Mouse (Mus musculus): ENCODE data around the gene Mboat2. TPM values are rescaled to one million over a fixed set of nuclear protein-coding genes. Genes with fewer than 3 reads are reported as not detected.

Mboat2 gene
- polyA plus RNA-seq, 1 experiment: 1.7 TPM

DNA sequence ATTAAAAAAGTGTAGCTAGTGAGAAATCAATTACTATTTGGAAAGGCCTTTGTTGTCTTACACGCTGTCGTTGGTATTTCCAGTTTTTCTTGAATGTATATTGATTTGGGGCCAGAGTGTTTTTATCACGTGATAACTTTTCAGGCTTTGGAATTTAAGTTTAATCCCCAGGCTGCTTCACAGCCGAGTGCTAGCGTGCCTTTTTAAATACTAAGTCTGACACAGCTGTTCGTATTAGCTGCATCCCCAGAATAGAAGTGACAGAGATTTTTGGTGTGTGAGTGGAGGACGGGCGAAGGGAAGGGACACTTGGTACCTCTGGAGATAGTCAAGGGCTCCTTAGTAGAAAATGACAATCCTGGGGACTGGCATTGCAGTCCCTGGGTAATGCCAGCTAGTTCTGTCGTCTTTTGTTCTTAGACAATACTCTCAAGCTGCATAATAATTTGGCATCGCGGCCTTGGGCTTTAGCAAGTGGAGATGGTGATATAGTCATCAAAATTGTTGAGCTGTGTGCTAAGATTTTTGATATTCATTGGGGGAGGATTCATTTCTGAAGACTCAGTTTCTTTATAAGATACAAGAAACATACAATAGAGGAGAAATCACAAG is 11.7 kb downstream of the Mboat2 start:
- no peak for TF ChIP-seq GATA1 (IDR thresholded peaks at IDR 0.05; ENCODE audit: low read length)

DNA sequence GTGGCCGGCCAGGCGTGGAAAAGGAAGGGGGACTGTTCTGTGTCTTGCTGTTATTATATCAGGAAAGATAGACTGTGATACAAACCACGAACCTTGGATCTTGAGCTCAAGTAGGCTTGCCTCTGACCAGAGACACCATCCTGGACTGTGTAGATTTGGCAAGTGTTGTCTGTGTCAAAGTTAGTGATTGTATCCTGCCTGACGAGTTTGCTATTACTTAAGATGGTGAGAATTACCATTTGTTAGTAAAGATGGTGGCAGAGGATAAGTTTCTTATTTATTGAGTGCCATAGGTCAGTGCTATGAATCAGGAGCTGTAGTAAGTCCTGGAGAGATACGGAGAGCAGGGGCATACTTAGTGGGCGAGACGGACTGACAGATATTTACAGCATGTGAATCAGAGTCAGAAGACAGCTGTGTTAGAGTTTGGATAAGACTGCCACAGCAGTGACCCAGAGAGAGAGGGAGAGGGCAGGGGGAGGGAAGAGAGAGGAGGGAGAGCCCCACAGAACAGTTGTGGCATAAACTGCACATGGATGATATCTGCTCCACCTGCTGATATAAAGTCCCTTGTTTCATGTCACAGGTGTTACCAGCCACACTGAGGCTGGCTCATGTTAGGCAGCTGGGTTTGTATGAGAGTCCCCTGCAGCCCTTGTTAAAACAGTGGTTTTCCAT is 12.9 kb downstream of the Mboat2 start:
- TF ChIP-seq GATA1 (IDR thresholded peaks at IDR 0.05; ENCODE audit: low read length): no peak

DNA sequence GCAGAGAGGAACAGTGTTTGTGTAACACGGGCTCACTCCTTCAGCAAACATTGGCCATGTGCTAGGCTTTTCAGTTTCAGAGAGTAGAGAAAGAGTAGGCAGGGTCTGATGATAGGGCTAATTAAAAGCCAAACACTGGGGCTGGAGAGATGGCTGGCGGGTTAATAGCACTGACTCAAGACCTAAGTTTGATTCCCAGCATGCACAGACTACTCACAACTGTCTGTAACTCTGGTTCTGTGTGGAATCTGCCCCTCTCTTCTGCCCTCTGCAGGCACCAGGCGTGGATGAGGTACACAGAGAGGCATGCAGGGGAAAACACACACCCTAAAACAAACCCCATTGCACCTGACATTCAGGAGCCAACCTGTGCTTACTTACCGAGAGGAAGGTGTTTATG is 14.7 kb downstream of the Mboat2 start:
- TF ChIP-seq GATA1 (IDR thresholded peaks at IDR 0.05; ENCODE audit: low read length): no peak

DNA sequence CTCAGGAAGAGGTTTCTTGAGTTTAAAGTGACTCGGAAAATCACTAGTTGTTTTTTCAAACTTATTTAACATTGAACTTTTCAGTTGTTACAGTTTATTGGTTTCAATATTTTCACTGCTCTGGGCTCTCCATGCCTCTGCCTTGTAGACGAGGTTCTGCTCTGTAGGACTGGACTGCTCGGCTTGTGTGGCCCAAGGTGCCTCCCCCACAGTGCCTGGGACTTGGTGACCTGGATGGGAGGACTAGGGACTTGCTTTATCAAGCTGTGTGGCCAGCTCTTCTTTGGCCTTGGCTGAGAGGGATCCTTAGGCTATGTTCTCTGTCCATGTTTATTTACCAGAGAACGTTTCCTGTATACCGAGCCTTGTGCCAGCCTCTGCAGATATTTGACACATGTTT is 17.4 kb downstream of the Mboat2 start:
- no peak for TF ChIP-seq GATA1 (IDR thresholded peaks at IDR 0.05; ENCODE audit: low read length)

DNA sequence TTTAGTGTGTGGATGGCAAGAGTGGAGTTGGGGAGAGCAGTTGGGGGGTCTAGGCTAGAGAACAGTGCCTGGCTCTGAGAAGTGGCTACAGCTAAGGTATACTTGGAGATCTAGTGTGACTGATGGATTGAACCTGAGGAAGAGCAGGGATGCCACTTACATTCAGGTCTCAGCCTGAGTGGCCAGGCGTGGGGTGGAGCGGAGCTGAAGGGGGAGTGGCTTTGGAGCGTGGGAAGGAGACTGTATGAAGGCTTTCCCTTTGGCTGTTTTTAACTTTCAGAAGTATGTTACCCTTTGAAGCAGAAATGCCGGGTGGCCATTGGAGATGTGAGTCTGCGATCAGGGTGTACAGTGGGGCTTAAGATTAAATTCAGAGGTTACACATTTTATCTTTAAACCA is 26.7 kb downstream of the Mboat2 start:
- no peak for TF ChIP-seq GATA1 (IDR thresholded peaks at IDR 0.05; ENCODE audit: low read length)

DNA sequence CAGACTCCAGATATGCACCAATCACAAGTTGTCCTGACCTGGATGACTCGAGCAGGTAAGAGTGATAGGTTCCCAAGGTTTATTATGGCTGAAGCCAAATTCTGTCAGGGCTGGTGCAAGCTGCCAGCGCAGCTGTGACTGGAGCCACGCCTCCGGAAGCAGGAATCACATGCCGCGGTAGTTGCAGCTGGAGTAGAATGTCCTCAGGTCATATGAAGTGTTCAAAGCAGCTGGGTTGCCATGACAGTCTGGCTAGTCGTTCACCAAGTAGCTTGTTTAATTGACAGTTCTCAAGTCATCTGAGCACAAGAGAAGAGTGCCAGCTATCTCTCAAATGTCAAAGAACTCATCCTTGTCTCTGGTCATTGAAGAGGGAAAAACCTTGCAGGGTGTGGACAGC is 28.7 kb downstream of the Mboat2 start:
- TF ChIP-seq GATA1 (IDR thresholded peaks at IDR 0.05; ENCODE audit: low read length): no peak

DNA sequence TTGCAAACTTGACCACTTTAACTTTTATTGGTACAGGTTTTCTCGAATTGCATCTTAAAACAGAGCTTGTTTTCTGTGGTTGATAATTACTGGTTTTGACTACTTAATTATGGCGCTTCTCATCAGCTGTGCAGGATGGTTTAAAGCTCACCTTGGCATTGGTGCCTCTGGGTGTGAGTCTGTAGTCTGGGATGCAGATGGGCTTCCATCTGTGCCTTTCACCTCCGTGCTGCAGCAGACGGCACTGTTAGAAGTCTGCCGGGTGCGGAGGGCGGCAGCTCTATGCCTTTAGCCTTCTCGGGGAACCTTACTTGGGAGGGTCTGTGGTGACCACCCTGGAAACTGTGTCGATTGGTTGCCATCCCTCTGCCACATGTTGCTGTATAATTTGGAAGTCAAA is 29.8 kb downstream of the Mboat2 start:
- TF ChIP-seq GATA1 (IDR thresholded peaks at IDR 0.05; ENCODE audit: low read length): no peak

DNA sequence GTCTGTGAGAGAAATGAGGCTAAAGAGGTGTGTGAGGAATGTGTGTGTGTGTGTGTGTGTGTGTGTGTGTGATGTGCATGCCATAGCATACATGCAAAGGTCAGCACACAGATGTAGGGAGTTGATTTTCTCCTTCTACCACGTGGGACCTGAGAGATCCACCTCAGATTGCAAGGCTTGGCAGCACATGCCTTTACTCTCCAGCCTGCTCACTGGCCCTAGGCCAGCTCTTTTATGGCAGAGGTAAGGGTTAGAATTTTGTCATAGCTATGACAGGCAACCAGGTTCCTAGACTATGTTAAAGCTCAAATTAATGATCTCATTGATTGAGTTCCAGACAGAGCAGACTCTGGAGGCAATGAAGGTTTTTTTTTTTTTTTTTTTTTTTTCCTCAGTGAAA is 33.1 kb downstream of the Mboat2 start:
- TF ChIP-seq GATA1 (IDR thresholded peaks at IDR 0.05; ENCODE audit: low read length): no peak

DNA sequence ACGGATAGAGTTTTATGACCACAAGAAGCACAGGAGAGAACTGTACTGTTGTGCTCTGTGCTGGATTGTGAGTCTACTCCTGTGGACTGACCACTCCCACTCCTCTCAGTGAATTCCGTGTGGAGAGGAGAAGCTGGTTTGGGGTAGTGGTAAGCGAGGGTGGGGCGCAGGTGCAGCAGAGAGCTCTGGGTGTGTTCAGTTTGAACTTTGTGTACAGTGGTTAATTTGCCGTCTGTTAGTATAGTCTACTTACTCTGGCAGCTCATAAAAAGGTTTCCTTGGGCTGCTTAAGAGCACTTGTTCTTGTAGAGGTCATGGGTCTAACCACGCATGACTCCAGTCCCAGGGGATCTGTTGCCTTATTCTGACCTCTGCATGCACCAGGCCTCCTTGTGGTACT is 36.0 kb downstream of the Mboat2 start:
- no peak for TF ChIP-seq GATA1 (IDR thresholded peaks at IDR 0.05; ENCODE audit: low read length)

DNA sequence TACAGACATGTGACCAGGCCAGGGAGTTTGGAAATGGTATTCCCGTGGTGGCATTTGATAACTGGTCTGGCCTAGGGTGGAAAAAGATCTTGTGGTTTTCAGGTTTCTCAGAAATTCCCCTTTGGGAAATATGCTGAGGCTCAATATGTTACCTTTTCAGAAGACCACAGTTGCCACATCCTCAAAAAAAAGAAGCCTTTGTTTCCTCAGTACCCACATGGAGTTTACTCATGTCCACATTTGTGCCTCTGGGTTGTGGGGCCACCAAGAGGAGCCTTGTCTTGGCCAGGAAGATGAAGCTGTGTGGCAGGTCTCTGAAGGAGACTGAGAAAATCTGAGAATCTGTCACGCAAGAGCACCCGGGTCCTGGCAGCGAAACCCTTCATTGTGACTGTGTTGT is 38.0 kb downstream of the Mboat2 start:
- no peak for TF ChIP-seq GATA1 (IDR thresholded peaks at IDR 0.05; ENCODE audit: low read length)

DNA sequence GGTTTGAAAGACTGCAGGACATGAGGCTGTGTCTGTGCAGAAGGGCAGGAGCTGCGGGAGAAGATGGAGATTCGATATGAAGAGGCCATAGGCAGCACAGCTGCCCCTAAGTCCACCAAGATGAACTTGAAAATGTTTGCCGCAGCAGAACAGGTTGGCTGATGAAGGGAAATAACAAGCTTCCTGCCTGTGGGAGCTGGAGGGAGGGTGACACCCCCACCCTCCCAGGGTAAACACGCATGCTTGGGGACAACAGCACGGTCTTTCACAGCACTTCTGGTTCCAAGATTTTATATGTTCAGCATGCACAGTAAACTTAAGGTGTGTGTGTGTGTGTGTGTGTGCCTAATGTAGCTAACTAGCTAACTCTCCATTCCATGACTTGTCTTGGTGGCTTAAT is 38.6 kb downstream of the Mboat2 start:
- no peak for TF ChIP-seq GATA1 (IDR thresholded peaks at IDR 0.05; ENCODE audit: low read length)

DNA sequence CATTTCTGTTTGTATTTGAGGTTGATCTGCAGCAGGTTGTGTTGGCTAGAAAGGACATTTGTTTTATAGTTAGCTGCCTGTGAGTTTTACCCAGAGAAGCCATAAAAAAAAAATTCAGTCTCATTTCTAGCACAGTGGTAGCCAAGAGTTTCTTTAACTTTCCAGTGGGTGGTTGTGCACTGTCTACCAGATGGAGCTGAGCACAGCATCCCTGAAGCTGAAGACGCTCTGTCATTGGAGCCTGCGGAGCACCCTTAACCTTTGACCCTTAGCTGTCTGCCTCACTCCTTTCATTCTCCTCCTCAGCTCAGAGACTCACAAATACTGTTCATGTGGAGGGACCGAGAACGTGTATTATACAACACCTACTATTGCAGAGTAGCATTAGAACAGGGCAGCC is 40.2 kb downstream of the Mboat2 start:
- no peak for TF ChIP-seq GATA1 (IDR thresholded peaks at IDR 0.05; ENCODE audit: low read length)

DNA sequence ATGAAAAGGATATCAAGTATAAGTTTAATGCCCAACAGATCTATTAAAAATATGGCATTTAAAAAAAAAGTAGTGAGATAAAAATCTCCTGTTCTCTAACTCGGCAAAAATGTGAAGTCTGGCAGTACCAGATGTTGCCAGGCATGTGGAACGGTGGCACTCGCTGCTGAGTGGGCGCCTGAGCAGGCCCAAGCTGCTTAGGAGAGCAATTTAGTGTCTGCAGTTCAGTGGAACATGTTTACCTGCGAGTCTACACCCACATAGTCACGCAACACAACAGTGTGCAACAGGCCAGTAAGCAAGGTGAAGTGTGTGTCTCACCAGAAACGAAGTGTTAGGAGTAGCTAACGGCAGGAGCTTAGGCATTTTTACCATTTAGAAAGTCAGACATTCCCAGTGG is 41.6 kb downstream of the Mboat2 start:
- no peak for TF ChIP-seq GATA1 (IDR thresholded peaks at IDR 0.05; ENCODE audit: low read length)

DNA sequence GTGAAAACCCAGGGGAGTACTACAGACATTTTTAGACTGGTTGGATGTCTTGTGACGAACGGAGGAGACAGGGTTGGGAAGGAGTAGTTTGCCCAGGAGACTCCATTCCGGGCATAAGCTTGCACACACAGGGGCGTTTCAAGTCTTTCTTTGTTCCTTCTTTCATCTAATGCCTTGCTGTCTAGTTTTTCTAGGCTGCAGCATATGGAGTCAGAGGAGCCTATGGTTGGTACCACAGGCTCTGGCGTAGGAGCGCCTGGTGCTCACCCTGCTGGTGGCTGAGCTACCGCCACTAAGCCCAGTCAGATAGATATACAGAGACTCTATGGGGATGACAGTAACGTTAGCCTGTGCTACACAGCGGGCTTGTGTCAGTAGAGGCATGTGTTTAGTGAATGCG is 42.0 kb downstream of the Mboat2 start:
- no peak for TF ChIP-seq GATA1 (IDR thresholded peaks at IDR 0.05; ENCODE audit: low read length)

DNA sequence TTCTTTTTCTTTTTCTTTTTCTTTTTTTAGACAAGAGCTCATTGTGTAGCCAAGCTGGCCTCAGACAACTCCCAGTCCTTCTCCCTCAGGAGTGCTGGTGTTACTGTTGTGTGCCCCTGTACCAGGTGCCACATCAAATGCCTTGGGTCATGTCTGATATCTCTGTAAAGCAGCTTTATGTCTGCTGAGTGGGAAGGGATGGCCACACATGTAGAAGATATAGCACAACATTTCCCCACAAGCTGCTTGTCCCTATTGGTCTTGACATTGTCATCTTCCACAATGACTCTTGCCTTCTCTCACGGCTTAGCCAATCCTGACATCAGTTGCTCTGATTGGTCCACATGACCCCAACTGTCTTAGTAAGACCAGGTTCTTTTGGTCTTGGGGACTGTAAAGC is 45.2 kb downstream of the Mboat2 start:
- no peak for TF ChIP-seq GATA1 (IDR thresholded peaks at IDR 0.05; ENCODE audit: low read length)

DNA sequence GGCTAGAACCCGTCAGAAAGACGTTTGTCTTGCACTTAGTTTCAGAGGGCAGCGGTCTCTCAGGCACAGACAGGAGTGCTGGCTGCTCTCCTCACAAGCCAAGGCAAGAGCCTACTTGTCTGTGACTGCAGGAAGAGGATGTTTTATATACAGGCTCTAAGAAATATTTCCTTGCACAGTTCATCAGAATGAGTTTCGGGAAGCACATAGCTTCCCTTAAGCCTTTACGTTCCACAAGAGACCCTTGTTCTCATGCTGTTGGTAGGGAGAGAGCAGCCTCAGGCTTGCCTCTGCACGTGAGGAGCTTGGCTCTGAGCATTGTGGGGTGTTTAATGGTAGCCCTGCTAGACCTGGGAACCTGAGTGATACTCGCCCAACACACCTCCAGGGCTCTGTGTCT is 46.6 kb downstream of the Mboat2 start:
- TF ChIP-seq GATA1 (IDR thresholded peaks at IDR 0.05; ENCODE audit: low read length): no peak

DNA sequence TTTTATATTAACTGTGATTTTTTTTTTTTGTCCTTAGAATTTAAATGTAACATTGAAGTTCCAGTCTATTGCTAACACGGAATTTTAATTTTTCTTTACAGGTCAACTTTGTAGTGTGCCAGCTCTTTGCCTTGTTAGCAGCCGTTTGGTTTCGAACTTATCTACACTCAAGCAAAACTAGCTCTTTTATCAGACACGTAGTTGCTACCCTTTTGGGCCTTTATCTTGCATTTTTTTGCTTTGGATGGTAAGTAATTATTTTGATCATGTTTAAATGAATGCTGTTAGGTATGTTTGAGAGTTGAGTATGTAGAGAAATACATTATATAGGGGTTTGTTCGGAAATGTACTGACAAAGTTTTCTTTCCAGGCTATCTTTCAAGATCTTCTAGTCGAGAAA is 47.4 kb downstream of the Mboat2 start:
- no peak for TF ChIP-seq GATA1 (IDR thresholded peaks at IDR 0.05; ENCODE audit: low read length)

Data from G1E-ER4 (cell line).